Mouse (Mus musculus): ENCODE results near the gene Hipk2.
A peak's percentile ranks its signal among the peaks of the same experiment; 100 is the strongest.

GRCm38 (mm10) chr6:38921095-38921809 is 45.3 kb upstream of the Hipk2 start:
- TF ChIP-seq CTCF (IDR thresholded peaks at IDR 0.05 in 2 of 3, conservative IDR thresholded peaks at IDR 0.05 in 1 of 3; ENCODE audit: control insufficient read depth in 1 of 3, insufficient read depth in 1 of 3, low read depth in 2 of 3, low read length in 3 of 3, poor library complexity in 1 of 3, severe bottlenecking in 1 of 3), result no peak
- TF ChIP-seq ETS1 (IDR thresholded peaks at IDR 0.05; ENCODE audit: low read depth, low read length), result peak; percentile 91
- TF ChIP-seq MAFK (IDR thresholded peaks at IDR 0.05; ENCODE audit: borderline replicate concordance, low read depth, low read length), result no peak
- TF ChIP-seq USF1 (IDR thresholded peaks at IDR 0.05; ENCODE audit: low read depth, low read length), result no peak; the same call in 1 of the 2 replicates
- TF ChIP-seq TCF12 (IDR thresholded peaks at IDR 0.05; ENCODE audit: low read depth, low read length), result peak; percentile 93
- TF ChIP-seq MAX (IDR thresholded peaks at IDR 0.05; ENCODE audit: low read length), result peak; percentile 49; the same call in 1 of the 2 replicates
- TF ChIP-seq POLR2A (IDR thresholded peaks at IDR 0.05; ENCODE audit: control insufficient read depth in 1 of 2, insufficient read depth in 1 of 2, low read depth in 1 of 2, low read length in 2 of 2, poor library complexity in 1 of 2), result no peak
- TF ChIP-seq MAZ (IDR thresholded peaks at IDR 0.05; ENCODE audit: low read depth, low read length), result no peak
